Mouse (Mus musculus): ENCODE results near the gene Slc12a3.

Gene Slc12a3

GRCm38 (mm10) chr8:94376176-94376575, 47.2 kb downstream of the Slc12a3 start:
- DNase-seq (ENCODE audit: low spot score): no peak

GRCm38 (mm10) chr8:94376580-94376979, 47.6 kb downstream of the Slc12a3 start:
- no peak for DNase-seq (ENCODE audit: low spot score)

- DNase-seq (ENCODE audit: low spot score): no peak
These were observed 48.0 kb downstream of the Slc12a3 start for GRCm38 (mm10) chr8:94377031-94377430.

GRCm38 (mm10) chr8:94377714-94378205, 48.8 kb downstream of the Slc12a3 start:
- DNase-seq (ENCODE audit: low spot score): no peak

- DNase-seq (ENCODE audit: low spot score): no peak
These were observed 49.9 kb downstream of the Slc12a3 start for GRCm38 (mm10) chr8:94378763-94379415.

GRCm38 (mm10) chr8:94379686-94380085, 50.7 kb downstream of the Slc12a3 start:
- DNase-seq (ENCODE audit: low spot score): no peak

- DNase-seq (ENCODE audit: low spot score): no peak
These were observed 55.2 kb downstream of the Slc12a3 start for GRCm38 (mm10) chr8:94384166-94384565.

GRCm38 (mm10) chr8:94385506-94386213, 56.7 kb downstream of the Slc12a3 start:
- DNase-seq (ENCODE audit: low spot score): no peak

GRCm38 (mm10) chr8:94386214-94387026, 57.4 kb downstream of the Slc12a3 start, which contains the start of gene Herpud1:
Gene Herpud1, plus strand, starts transcription at chr8:94386438.
- DNase-seq (ENCODE audit: low spot score): peak; percentile 97

GRCm38 (mm10) chr8:94387027-94387684, 58.2 kb downstream of the Slc12a3 start:
- peak; percentile 78 for DNase-seq (ENCODE audit: low spot score)

GRCm38 (mm10) chr8:94387785-94388184, 58.8 kb downstream of the Slc12a3 start:
- no peak for DNase-seq (ENCODE audit: low spot score)

GRCm38 (mm10) chr8:94389531-94389930, 60.5 kb downstream of the Slc12a3 start:
- no peak for DNase-seq (ENCODE audit: low spot score)

GRCm38 (mm10) chr8:94390429-94390828, 61.4 kb downstream of the Slc12a3 start:
- no peak for DNase-seq (ENCODE audit: low spot score)

- no peak for DNase-seq (ENCODE audit: low spot score)
These were observed 61.9 kb downstream of the Slc12a3 start for GRCm38 (mm10) chr8:94390910-94391309.

GRCm38 (mm10) chr8:94392147-94392546, 63.1 kb downstream of the Slc12a3 start:
- peak; percentile 39 for DNase-seq (ENCODE audit: low spot score)

- DNase-seq (ENCODE audit: low spot score): no peak
These were observed 63.6 kb downstream of the Slc12a3 start for GRCm38 (mm10) chr8:94392648-94393047.

- no peak for DNase-seq (ENCODE audit: low spot score)
These were observed 67.0 kb downstream of the Slc12a3 start for GRCm38 (mm10) chr8:94395851-94396540.

GRCm38 (mm10) chr8:94396964-94397657, 68.1 kb downstream of the Slc12a3 start:
- peak; percentile 78 for DNase-seq (ENCODE audit: low spot score)

GRCm38 (mm10) chr8:94398587-94398986, 69.6 kb downstream of the Slc12a3 start:
- no peak for DNase-seq (ENCODE audit: low spot score)

- DNase-seq (ENCODE audit: low spot score): no peak
These were observed 70.5 kb downstream of the Slc12a3 start for GRCm38 (mm10) chr8:94399361-94399953.

All from embryo, embryonic 10 days (tissue).